Mouse (Mus musculus): Measurements from ENCODE around the gene Gm14147. TPM values are rescaled to one million over a fixed set of nuclear protein-coding genes. Genes with fewer than 3 reads are reported as not detected.
"Not testable (repeated sequence)": the region's sequence is repeated elsewhere in the genome, so short reads cannot be mapped to it uniquely, and the experiment has no call there.

Gm14147 gene
- total RNA-seq (2021) = not detected

GRCm38 (mm10) chr2:151097945-151098344 lies at the start of gene Gm14147:
Gene Gm14147, plus strand, starts transcription at chr2:151098245.
- DNase-seq (ENCODE audit: low spot score in 2 of 2); intact Hi-C loops (cut with DNase I): not testable (repeated sequence)

- intact Hi-C loops (cut with DNase I) = no loop called here
- DNase-seq (ENCODE audit: low spot score in 2 of 2) = no peak
Measured at GRCm38 (mm10) chr2:151056637-151057036, 41.4 kb upstream of the Gm14147 start.

GRCm38 (mm10) chr2:151092250-151092649 lies 5.8 kb upstream of the Gm14147 start, which contains the start of gene Gm14151:
Gene Gm14151, minus strand, starts transcription at chr2:151092350.
- intact Hi-C loops (cut with DNase I); DNase-seq (ENCODE audit: low spot score in 2 of 2): not testable (repeated sequence)

Other genes with a start within 250 kb of the Gm14147 start
- gene Abhd12, start 193.5 kb upstream of the Gm14147 start, total RNA-seq (2021) = 100 to 1,000 TPM; 300 to 308 TPM
- 1 to 10 TPM; 1.2 to 1.4 TPM for gene Gins1, start 192.8 kb upstream of the Gm14147 start, total RNA-seq (2021)
- 1 to 10 TPM; 5.2 to 5.9 TPM for gene Ninl, start 58.9 kb upstream of the Gm14147 start, total RNA-seq (2021)
- gene Nanp, start 58.8 kb upstream of the Gm14147 start, total RNA-seq (2021) = 10 to 100 TPM; 25.1 to 31.1 TPM
- gene Gm14151, start 5.9 kb upstream of the Gm14147 start, total RNA-seq (2021) = not detected